In genomic region chr6:86793021-86793815, GRCm38 (mm10) we compare ENCODE assay signal across 8 mouse cellular contexts. TPM values are rescaled to one million over a fixed set of nuclear protein-coding genes. Genes with fewer than 3 reads are reported as not detected.
DNase-seq lines count a peak whose midpoint lies in the region; ATAC-seq lines count a peak whose summit lies in the region.

Gene Anxa4, minus strand, starts transcription at chr6:86793584.

- DNase-seq in 3T3-L1 (ENCODE audit: low read depth, low spot score): peak; percentile 86
- DNase-seq in T-cell, adult 2 months (ENCODE audit: low spot score): peak; percentile 57
- peak; percentile 95 for DNase-seq in lung, postnatal 36 days
- peak; percentile 68 for DNase-seq in retina, embryonic 14.5 days (ENCODE audit: low spot score)
- peak; percentile 68 to 81 for DNase-seq in urinary bladder, postnatal 4 days (ENCODE audit: low spot score in 2 of 2)

- no peak within 1 kb of the TSS for H3K27ac ChIP-seq in embryonic facial prominence, embryonic 13.5 days
- H3K27ac ChIP-seq in heart, embryonic 12.5 days (ENCODE audit: poor library complexity, severe bottlenecking): no peak within 1 kb of the TSS
- H3K27ac ChIP-seq in kidney, embryonic 16.5 days (ENCODE audit: low read length): no peak within 1 kb of the TSS

- no peaks in the 10 kb centered on the region for H3K36me3 ChIP-seq in embryonic facial prominence, embryonic 13.5 days
- no peaks in the 10 kb centered on the region for H3K36me3 ChIP-seq in heart, embryonic 12.5 days
- H3K36me3 ChIP-seq in kidney, embryonic 16.5 days (ENCODE audit: insufficient read depth, low read length): no peaks in the 10 kb centered on the region

- peak; percentile 60; the same call in 1 of the 2 replicates for ATAC-seq in embryonic facial prominence, embryonic 13.5 days (ENCODE audit: insufficient number of reproducible peaks, insufficient read depth, low FRiP score, low TSS enrichment, low read depth)
- peak; percentile 89 for ATAC-seq in heart, embryonic 12.5 days (ENCODE audit: insufficient number of reproducible peaks, low FRiP score)
- peak; percentile 94 for ATAC-seq in kidney, embryonic 16.5 days (ENCODE audit: low FRiP score, low TSS enrichment)

- H3K4me2 ChIP-seq in embryonic facial prominence, embryonic 13.5 days: peak within 1 kb of the TSS; percentile 93
- H3K4me2 ChIP-seq in heart, embryonic 12.5 days: peak within 1 kb of the TSS; percentile 97
- peak within 1 kb of the TSS; percentile 84 for H3K4me2 ChIP-seq in kidney, embryonic 16.5 days (replicated peaks; ENCODE audit: low read depth, low read length)

- WGBS in embryonic facial prominence, embryonic 13.5 days: under 1% methylated on average over 41 of the region's 41 CpGs
- under 1% methylated on average over 41 of the region's 41 CpGs for WGBS in heart, embryonic 12.5 days
- under 1% methylated on average over 41 of the region's 41 CpGs for whole genome bisulfite sequencing in kidney, embryonic 16.5 days

- H3K4me1 ChIP-seq in embryonic facial prominence, embryonic 13.5 days: peaks cover 7% of the 10 kb centered on the region
- peaks cover 5% of the 10 kb centered on the region; the same call in 1 of the 2 replicates for H3K4me1 ChIP-seq in heart, embryonic 12.5 days (replicated peaks)
- peaks cover 4% of the 10 kb centered on the region for H3K4me1 ChIP-seq in kidney, embryonic 16.5 days (ENCODE audit: insufficient read depth, low read length)

- peak within 1 kb of the TSS; percentile 77 for H3K9ac ChIP-seq in embryonic facial prominence, embryonic 13.5 days
- H3K9ac ChIP-seq in heart, embryonic 12.5 days: peak within 1 kb of the TSS; percentile 80
- H3K9ac ChIP-seq in kidney, embryonic 16.5 days (replicated peaks; ENCODE audit: low read length): peak within 1 kb of the TSS; percentile 69

- peaks cover 17% of the 10 kb centered on the region for H3K27me3 ChIP-seq in embryonic facial prominence, embryonic 13.5 days
- H3K27me3 ChIP-seq in heart, embryonic 12.5 days (replicated peaks): peaks cover 52% of the 10 kb centered on the region
- no peaks in the 10 kb centered on the region; the same call in 1 of the 2 replicates for H3K27me3 ChIP-seq in kidney, embryonic 16.5 days (ENCODE audit: insufficient read depth, low read length)

- no peaks in the 10 kb centered on the region for H3K9me3 ChIP-seq in embryonic facial prominence, embryonic 13.5 days
- H3K9me3 ChIP-seq in heart, embryonic 12.5 days (replicated peaks): no peaks in the 10 kb centered on the region
- H3K9me3 ChIP-seq in kidney, embryonic 16.5 days (ENCODE audit: low read length): no peaks in the 10 kb centered on the region

- H3K4me3 ChIP-seq in embryonic facial prominence, embryonic 13.5 days: peak within 1 kb of the TSS; percentile 65
- peak within 1 kb of the TSS; percentile 68 for H3K4me3 ChIP-seq in heart, embryonic 12.5 days
- H3K4me3 ChIP-seq in kidney, embryonic 16.5 days (ENCODE audit: low read length): peak within 1 kb of the TSS; percentile 66

RNA-seq across cellular contexts. Expression of gene Anxa4, which starts in this region (rescaled TPM):
- polyA plus RNA-seq in embryonic facial prominence, embryonic 13.5 days (2015; fragmentation: Nextera tagmentation; extraction: Ambion mirVana): 32.5 and 34.7 TPM in 2 replicates
- polyA plus RNA-seq in heart, embryonic 12.5 days (2016; fragmentation: Nextera tagmentation; extraction: Ambion mirVana): 15.3 and 17.6 TPM in 2 replicates
- polyA plus RNA-seq in kidney, embryonic 16.5 days (2015; fragmentation: Nextera tagmentation; extraction: Ambion mirVana): 50.7 and 59.2 TPM in 2 replicates
